Mouse (Mus musculus): Measurements from ENCODE around the gene Kit. TPM values are rescaled to one million over a fixed set of nuclear protein-coding genes. Genes with fewer than 3 reads are reported as not detected.

The Kit gene
- polyA plus RNA-seq, 1 experiment: 7.8 TPM

DNA sequence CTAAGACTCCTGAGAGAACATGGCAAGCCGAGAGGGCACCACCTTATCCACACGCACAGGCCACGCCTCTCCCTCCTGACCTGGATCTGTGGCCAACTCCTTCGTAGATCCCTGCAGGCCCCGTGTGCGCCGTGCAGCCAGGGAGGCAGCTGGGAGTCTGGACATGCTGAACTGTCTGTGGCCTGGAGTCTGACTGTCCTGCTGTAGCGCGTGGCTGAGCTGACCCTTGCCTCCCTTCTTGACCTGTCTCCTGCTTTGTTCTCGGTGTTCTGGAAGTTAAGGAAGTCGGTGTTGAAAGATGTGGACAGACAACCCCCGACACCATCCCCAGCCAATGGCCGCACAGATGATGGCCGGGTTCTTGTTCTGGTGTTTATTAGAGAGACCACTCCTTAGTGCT lies 21.5 kb downstream of the Kit start:
- Histone ChIP-seq H3K4me3 (replicated peaks; ENCODE audit: control insufficient read depth, low read depth, low read length) (no peak overlapping the region), H3K4me1 (ENCODE audit: control insufficient read depth, insufficient read depth, low read length) (no peaks in the 10 kb centered on the region; the same call in 1 of the 2 replicates), H3K27ac (ENCODE audit: control insufficient read depth, insufficient read depth, low read depth, low read length, poor library complexity) (no peak overlapping the region)
- 77% methylated on average over 14 of the region's 14 CpGs for WGBS
- no peak for TF ChIP-seq CTCF (IDR thresholded peaks at IDR 0.05; ENCODE audit: control insufficient read depth, insufficient read depth, low read length)
- no peak for TF ChIP-seq POLR2A (IDR thresholded peaks at IDR 0.05; ENCODE audit: borderline replicate concordance, control insufficient read depth, low read depth, low read length)

DNA sequence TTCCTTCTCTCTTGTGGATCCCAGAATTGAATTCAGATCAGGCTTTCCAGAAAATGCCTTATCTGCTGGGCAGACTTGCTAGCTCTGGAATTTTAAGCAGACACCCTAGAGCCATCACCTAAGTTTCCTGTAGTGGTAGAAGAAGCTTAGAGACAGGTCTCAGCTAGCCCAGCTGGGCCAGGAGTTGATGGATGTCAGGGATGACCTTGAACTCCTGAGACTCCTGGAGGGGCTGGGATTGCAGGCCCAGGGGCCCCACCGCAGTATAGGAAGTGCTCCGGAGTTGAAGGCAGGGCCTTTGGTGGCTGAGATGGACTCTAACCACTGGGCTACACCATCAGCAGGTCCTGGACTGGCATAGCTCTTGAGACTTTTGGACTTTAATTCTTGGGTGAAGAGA lies 22.6 kb downstream of the Kit start:
- Histone ChIP-seq H3K4me3 (replicated peaks; ENCODE audit: control insufficient read depth, low read depth, low read length) (no peak overlapping the region), H3K4me1 (ENCODE audit: control insufficient read depth, insufficient read depth, low read length) (no peaks in the 10 kb centered on the region; the same call in 1 of the 2 replicates), H3K27ac (ENCODE audit: control insufficient read depth, insufficient read depth, low read depth, low read length, poor library complexity) (no peak overlapping the region)
- 82% methylated on average over 2 of the region's 2 CpGs for WGBS
- TF ChIP-seq CTCF (IDR thresholded peaks at IDR 0.05; ENCODE audit: control insufficient read depth, insufficient read depth, low read length) (no peak), POLR2A (IDR thresholded peaks at IDR 0.05; ENCODE audit: borderline replicate concordance, control insufficient read depth, low read depth, low read length) (no peak)

DNA sequence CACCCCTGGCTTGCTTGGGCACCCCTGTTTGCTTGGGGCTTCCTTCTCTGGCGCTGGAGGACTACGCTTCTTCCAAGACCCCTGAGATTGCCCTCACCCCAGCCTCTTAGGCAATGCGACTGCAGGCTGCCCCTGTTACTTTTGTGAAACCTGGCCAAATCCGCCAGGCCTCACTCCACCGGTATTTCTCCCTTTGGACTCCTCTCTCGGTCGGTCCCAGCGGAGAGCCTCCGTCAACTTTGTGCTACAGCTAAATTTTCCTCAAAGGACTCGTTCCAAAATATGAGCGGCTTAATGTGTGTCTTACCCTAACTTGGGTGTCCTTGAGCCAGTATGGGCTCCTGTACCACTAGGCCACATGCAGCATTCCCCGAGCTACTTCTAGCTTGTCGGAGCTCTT lies 23.8 kb downstream of the Kit start:
- H3K27ac ChIP-seq (ENCODE audit: control insufficient read depth, insufficient read depth, low read depth, low read length, poor library complexity): no peak overlapping the region
- TF ChIP-seq CTCF (IDR thresholded peaks at IDR 0.05; ENCODE audit: control insufficient read depth, insufficient read depth, low read length) (no peak), POLR2A (IDR thresholded peaks at IDR 0.05; ENCODE audit: borderline replicate concordance, control insufficient read depth, low read depth, low read length) (no peak)
- WGBS: 84% methylated on average over 13 of the region's 13 CpGs
- H3K4me3 ChIP-seq (replicated peaks; ENCODE audit: control insufficient read depth, low read depth, low read length): no peak overlapping the region
- no peaks in the 10 kb centered on the region; the same call in 1 of the 2 replicates for H3K4me1 ChIP-seq (ENCODE audit: control insufficient read depth, insufficient read depth, low read length)

DNA sequence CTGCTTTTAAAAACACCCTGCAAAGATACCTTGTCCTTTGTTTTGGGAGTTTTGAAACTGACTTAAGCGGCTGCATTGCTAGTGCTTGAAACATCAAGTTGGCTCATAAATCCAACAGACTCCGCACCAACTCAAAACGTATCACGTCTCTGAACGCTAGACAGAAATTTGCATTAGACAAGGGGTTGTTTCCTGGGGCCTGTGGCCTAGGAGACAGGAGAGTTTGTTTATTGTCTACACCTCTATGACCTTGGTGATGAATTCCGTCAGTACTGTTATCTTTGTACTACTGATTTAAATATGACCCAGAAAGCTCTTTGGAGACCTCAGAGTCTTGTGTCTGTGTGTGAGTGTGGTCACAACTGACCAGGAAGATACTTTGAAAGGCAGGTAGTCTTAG lies 25.3 kb downstream of the Kit start:
- TF ChIP-seq CTCF (IDR thresholded peaks at IDR 0.05; ENCODE audit: control insufficient read depth, insufficient read depth, low read length): no peak
- no peak for TF ChIP-seq POLR2A (IDR thresholded peaks at IDR 0.05; ENCODE audit: borderline replicate concordance, control insufficient read depth, low read depth, low read length)
- Histone ChIP-seq H3K4me3 (replicated peaks; ENCODE audit: control insufficient read depth, low read depth, low read length) (no peak overlapping the region), H3K27ac (ENCODE audit: control insufficient read depth, insufficient read depth, low read depth, low read length, poor library complexity) (no peak overlapping the region), H3K4me1 (ENCODE audit: control insufficient read depth, insufficient read depth, low read length) (no peaks in the 10 kb centered on the region; the same call in 1 of the 2 replicates)
- 77% methylated on average over 6 of the region's 6 CpGs for WGBS

DNA sequence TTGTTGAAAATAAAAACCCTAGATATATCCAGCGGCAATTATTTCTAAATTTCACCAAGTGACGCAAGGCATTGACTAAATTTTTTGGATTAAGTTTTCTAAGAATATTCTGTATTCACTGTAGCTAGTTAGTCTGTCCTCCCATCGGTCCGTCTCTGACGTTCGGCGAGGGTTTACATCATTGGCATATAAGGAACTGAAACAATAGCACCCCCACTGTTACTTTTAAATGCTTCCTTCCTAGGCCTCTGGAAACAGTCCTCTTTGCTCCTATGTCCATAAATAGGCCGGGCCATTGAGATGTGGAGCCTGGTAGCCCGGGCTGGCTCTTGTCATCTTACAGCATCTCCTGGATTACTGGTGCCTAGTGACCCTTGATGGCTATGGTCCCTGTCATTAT lies 29.5 kb downstream of the Kit start:
- Histone ChIP-seq H3K4me3 (replicated peaks; ENCODE audit: control insufficient read depth, low read depth, low read length) (no peak overlapping the region), H3K4me1 (ENCODE audit: control insufficient read depth, insufficient read depth, low read length) (no peaks in the 10 kb centered on the region), H3K27ac (ENCODE audit: control insufficient read depth, insufficient read depth, low read depth, low read length, poor library complexity) (no peak overlapping the region)
- TF ChIP-seq CTCF (IDR thresholded peaks at IDR 0.05; ENCODE audit: control insufficient read depth, insufficient read depth, low read length) (no peak), POLR2A (IDR thresholded peaks at IDR 0.05; ENCODE audit: borderline replicate concordance, control insufficient read depth, low read depth, low read length) (no peak)
- WGBS: 56% methylated on average over 9 of the region's 9 CpGs

DNA sequence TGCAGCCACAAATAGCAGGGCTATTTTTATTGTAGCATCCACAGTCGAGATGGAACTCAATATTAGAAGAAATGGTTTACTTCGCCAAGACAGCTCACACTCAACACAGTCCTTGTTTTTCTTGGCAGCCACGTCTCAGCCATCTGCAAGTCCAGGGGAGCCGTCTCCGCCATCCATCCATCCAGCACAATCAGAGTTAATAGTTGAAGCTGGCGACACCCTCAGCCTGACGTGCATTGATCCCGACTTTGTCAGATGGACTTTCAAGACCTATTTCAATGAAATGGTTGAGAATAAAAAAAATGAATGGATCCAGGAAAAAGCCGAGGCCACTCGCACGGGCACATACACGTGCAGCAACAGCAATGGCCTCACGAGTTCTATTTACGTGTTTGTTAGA lies 32.2 kb downstream of the Kit start:
- no peak overlapping the region for H3K27ac ChIP-seq (ENCODE audit: control insufficient read depth, insufficient read depth, low read depth, low read length, poor library complexity)
- H3K4me1 ChIP-seq (ENCODE audit: control insufficient read depth, insufficient read depth, low read length): no peaks in the 10 kb centered on the region
- TF ChIP-seq POLR2A (IDR thresholded peaks at IDR 0.05; ENCODE audit: borderline replicate concordance, control insufficient read depth, low read depth, low read length) (no peak), CTCF (IDR thresholded peaks at IDR 0.05; ENCODE audit: control insufficient read depth, insufficient read depth, low read length) (no peak)
- H3K4me3 ChIP-seq (replicated peaks; ENCODE audit: control insufficient read depth, low read depth, low read length): no peak overlapping the region
- WGBS: 81% methylated on average over 14 of the region's 14 CpGs

DNA sequence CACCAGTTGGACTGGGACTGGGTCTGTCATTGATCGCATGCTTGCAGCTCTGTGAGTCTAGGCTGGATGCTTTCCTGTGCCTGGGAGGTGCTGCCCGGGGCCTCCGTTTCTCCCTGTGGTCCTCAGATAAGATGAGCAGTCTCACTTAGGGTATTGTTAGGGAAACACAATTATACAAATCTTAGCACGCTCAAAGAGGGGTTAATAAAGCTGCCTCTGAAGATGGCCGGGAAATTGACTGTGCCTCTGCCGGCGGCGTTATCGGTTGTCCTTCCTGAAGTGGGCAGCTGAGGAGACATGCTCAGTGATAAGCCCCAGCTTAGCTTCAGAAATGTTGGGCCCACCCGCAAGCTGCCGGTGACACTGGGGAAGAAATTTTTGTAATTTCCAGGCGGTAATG lies 33.3 kb downstream of the Kit start:
- Histone ChIP-seq H3K4me3 (replicated peaks; ENCODE audit: control insufficient read depth, low read depth, low read length) (no peak overlapping the region), H3K27ac (ENCODE audit: control insufficient read depth, insufficient read depth, low read depth, low read length, poor library complexity) (no peak overlapping the region), H3K4me1 (ENCODE audit: control insufficient read depth, insufficient read depth, low read length) (no peaks in the 10 kb centered on the region)
- TF ChIP-seq POLR2A (IDR thresholded peaks at IDR 0.05; ENCODE audit: borderline replicate concordance, control insufficient read depth, low read depth, low read length): no peak
- WGBS: 67% methylated on average over 12 of the region's 12 CpGs

DNA sequence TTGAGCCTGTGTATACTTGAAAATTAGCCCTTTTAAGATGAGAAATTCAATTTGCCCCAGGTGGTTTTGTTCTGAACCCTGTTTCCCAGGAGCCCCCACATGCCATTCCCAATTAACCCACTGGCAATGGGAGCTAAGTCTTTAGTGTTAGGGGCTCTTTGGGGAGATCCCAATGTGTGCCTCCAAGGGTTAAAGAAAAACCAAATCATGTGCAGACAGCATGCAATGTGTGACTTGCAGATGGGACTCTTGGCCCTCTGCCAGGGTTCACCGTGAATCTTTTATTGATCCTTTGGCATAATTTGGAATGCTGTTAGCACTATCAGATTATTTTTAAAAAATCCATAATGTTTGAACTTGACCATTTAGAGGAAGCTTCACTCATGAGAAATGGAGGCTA lies 37.7 kb downstream of the Kit start:
- TF ChIP-seq CTCF (IDR thresholded peaks at IDR 0.05; ENCODE audit: control insufficient read depth, insufficient read depth, low read length) (no peak), POLR2A (IDR thresholded peaks at IDR 0.05; ENCODE audit: borderline replicate concordance, control insufficient read depth, low read depth, low read length) (no peak)
- 76% methylated on average over 1 of the region's 1 CpGs for WGBS
- H3K4me3 ChIP-seq (replicated peaks; ENCODE audit: control insufficient read depth, low read depth, low read length): no peak overlapping the region

DNA sequence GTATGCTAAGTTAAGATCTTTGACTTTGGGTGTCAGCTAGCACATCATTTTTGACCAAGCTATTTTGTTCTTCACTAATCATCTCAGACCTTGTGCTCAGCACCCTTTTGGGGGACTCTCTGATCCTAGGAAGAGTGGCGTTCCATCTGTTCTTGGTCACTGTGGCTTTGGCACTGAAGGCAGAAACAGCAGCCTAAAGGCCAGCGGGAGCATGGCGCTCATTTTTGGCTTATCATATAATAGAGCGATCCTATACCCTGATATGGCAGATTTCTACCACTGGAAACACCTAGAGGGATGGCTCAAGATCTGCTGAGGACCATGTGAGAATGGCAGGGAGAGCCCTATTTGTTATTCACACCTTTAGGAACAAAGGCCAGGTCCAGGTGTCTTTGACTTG lies 38.2 kb downstream of the Kit start:
- H3K4me1 ChIP-seq (ENCODE audit: control insufficient read depth, insufficient read depth, low read length): no peaks in the 10 kb centered on the region; the same call in 1 of the 2 replicates
- WGBS: 83% methylated on average over 4 of the region's 4 CpGs
- H3K27ac ChIP-seq (ENCODE audit: control insufficient read depth, insufficient read depth, low read depth, low read length, poor library complexity): no peak overlapping the region
- no peak overlapping the region for H3K4me3 ChIP-seq (replicated peaks; ENCODE audit: control insufficient read depth, low read depth, low read length)
- no peak for TF ChIP-seq CTCF (IDR thresholded peaks at IDR 0.05; ENCODE audit: control insufficient read depth, insufficient read depth, low read length)
- TF ChIP-seq POLR2A (IDR thresholded peaks at IDR 0.05; ENCODE audit: borderline replicate concordance, control insufficient read depth, low read depth, low read length): no peak

More for the DNA sequence above, 37.7 kb downstream of the Kit start:
- H3K27ac ChIP-seq (ENCODE audit: control insufficient read depth, insufficient read depth, low read depth, low read length, poor library complexity): no peak overlapping the region
- no peaks in the 10 kb centered on the region; the same call in 1 of the 2 replicates for H3K4me1 ChIP-seq (ENCODE audit: control insufficient read depth, insufficient read depth, low read length)
